Mouse (Mus musculus): ENCODE data around the gene Tmco4.

DNA sequence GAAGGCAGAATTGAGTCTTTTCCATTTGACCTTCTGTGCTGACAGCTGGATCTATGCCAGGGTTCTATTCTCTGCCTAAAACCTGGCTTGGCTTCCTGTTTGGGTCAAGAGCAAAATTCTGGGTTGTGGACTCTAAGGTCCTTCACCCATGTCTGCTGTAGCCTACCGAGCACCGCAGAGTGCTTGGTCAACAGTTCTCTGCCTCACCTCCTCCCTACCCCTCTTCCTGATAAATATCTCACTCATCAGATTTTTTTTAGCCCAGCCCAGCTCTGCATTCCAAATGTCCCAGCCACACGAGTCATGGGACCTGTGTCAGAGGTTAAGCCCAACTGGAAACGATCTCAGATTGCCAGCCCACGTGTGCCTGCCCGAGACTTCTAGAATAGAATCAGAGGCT lies 3.4 kb downstream of the Tmco4 start:
- TF ChIP-seq CTCF (IDR thresholded peaks at IDR 0.05; ENCODE audit: insufficient read depth, low read depth, low read length) (no peak), POLR2A (IDR thresholded peaks at IDR 0.05; ENCODE audit: insufficient read depth, low read depth, low read length) (no peak)

All from olfactory bulb, adult 2 months (tissue).